Comparison of ENCODE assay signal across 27 mouse cellular contexts in genomic region chr3:102732619-102733018, GRCm38 (mm10). TPM values are rescaled to one million over a fixed set of nuclear protein-coding genes. Genes with fewer than 3 reads are reported as not detected.
DNase-seq lines count a peak whose midpoint lies in the region; ATAC-seq lines count a peak whose summit lies in the region.
"Had no signal": no experiment of that assay in that cellular context is flagged by ENCODE, and none has a peak within 500 bp of the region (broad histone marks: within the 10 kb centered on the region; RNA-seq: fewer than 3 reads in every experiment).

No protein-coding gene starts in this region.

- ATAC-seq in heart, embryonic 12.5 days (ENCODE audit: insufficient number of reproducible peaks, low FRiP score): no peak
- peak; percentile 56 for ATAC-seq in common myeloid progenitor, adult 5-6 weeks (replicated peaks; ENCODE audit: low read depth, poor library complexity, severe bottlenecking)
- peak; percentile 47 for ATAC-seq in megakaryocyte, adult 5-6 weeks (ENCODE audit: poor library complexity, severe bottlenecking)
- ATAC-seq: forebrain, embryonic 14.5 days; Patski had no signal

- no peak overlapping the region for H3K9ac ChIP-seq in heart, embryonic 12.5 days
- H3K9ac ChIP-seq: embryonic facial prominence, embryonic 15.5 days; heart, embryonic 15.5 days; hindbrain, embryonic 14.5 days had no signal

- no peaks in the 10 kb centered on the region for H3K9me3 ChIP-seq in heart, embryonic 12.5 days (replicated peaks)
- H3K9me3 ChIP-seq: embryonic facial prominence, embryonic 15.5 days; forebrain, embryonic 10.5 days; heart, embryonic 10.5 days; heart, embryonic 15.5 days; hindbrain, embryonic 10.5 days had no signal

- peak; percentile 46 for DNase-seq in heart, adult 11 months
- DNase-seq in lung, postnatal 25 days (ENCODE audit: low spot score): no peak
- DNase-seq in kidney, postnatal 14 days: no peak
- no peak for DNase-seq in testis, postnatal 10 days (ENCODE audit: low spot score)
- DNase-seq: adrenal gland, postnatal 14 days; cerebellum, adult 18-20 months; cerebellum, adult 9-11 months; cerebellum, postnatal 36 days; embryo, embryonic 11 days; gastrocnemius, adult 2 months; gastrocnemius, postnatal 25 days; heart, adult 18-20 months; heart, postnatal 14 days had no signal

- no peaks in the 10 kb centered on the region for H3K27me3 ChIP-seq in heart, embryonic 12.5 days (replicated peaks)
- H3K27me3 ChIP-seq: embryonic facial prominence, embryonic 15.5 days; heart, embryonic 15.5 days had no signal

- H3K36me3 ChIP-seq in heart, embryonic 12.5 days: no peaks in the 10 kb centered on the region
- H3K36me3 ChIP-seq: embryonic facial prominence, embryonic 15.5 days; forebrain, embryonic 10.5 days; heart, embryonic 10.5 days; heart, embryonic 15.5 days; hindbrain, embryonic 10.5 days had no signal

- H3K4me1 ChIP-seq in heart, embryonic 12.5 days (replicated peaks): peaks cover 34% of the 10 kb centered on the region

- H3K27ac ChIP-seq in heart, embryonic 12.5 days (ENCODE audit: poor library complexity, severe bottlenecking): no peak overlapping the region
- H3K27ac ChIP-seq: embryonic facial prominence, embryonic 15.5 days; forebrain, embryonic 10.5 days; hindbrain, embryonic 10.5 days; hindbrain, embryonic 14.5 days had no signal

- no peak overlapping the region for H3K4me2 ChIP-seq in heart, embryonic 12.5 days
- H3K4me2 ChIP-seq: embryonic facial prominence, embryonic 15.5 days; heart, embryonic 15.5 days; hindbrain, embryonic 14.5 days had no signal

- 81% methylated on average over 4 of the region's 4 CpGs for WGBS in heart, embryonic 12.5 days

- H3K4me3 ChIP-seq in heart, embryonic 12.5 days: no peak overlapping the region
- H3K4me3 ChIP-seq: embryonic facial prominence, embryonic 15.5 days; erythroblast, embryonic 14.5 days; forebrain, embryonic 10.5 days; gastrocnemius, adult 2 months; heart, embryonic 10.5 days; heart, embryonic 15.5 days; hindbrain, embryonic 10.5 days had no signal

RNA-seq across cellular contexts. Expression of gene Tspan2, which starts 1.7 kb away (rescaled TPM):
- 36.0 and 37.0 TPM in 2 replicates for polyA plus RNA-seq in heart, embryonic 12.5 days (2016; fragmentation: Nextera tagmentation; extraction: Ambion mirVana)
- total RNA-seq in common myeloid progenitor, adult 5-6 weeks (2017): 14.6 and 21.8 TPM in 2 replicates
- 4.0 and 4.7 TPM in 2 replicates for total RNA-seq in megakaryocyte, adult 5-6 weeks (2015)
- total RNA-seq in megakaryocyte, adult 5-6 weeks (2017): 2.7 and 2.8 TPM in 2 replicates
- total RNA-seq: MEL had no signal
- polyA plus RNA-seq: erythroblast, embryonic 14.5 days had no signal

RNA-seq across cellular contexts. Expression of gene Tshb, which starts 49.9 kb away (rescaled TPM):
- 0.04 and 0.10 TPM in 2 replicates for polyA plus RNA-seq in heart, embryonic 12.5 days (2016; fragmentation: Nextera tagmentation; extraction: Ambion mirVana)
- not detected in 2 replicates for total RNA-seq in common myeloid progenitor, adult 5-6 weeks (2017)
- total RNA-seq in megakaryocyte, adult 5-6 weeks (2015): not detected in 2 replicates
- not detected in 2 replicates for total RNA-seq in megakaryocyte, adult 5-6 weeks (2017)
- total RNA-seq: adrenal gland, adult 18-20 months; adrenal gland, postnatal 14 days; gastrocnemius, adult 2 months; gastrocnemius, postnatal 25 days; heart, adult 18-20 months; heart, postnatal 14 days; MEL had no signal
- polyA plus RNA-seq: erythroblast, embryonic 14.5 days; heart, embryonic 15.5 days; hindbrain, embryonic 10.5 days; Patski had no signal
